Mouse (Mus musculus) heart, postnatal 0 days (tissue): ENCODE measurements around the gene Narfl.

ENCODE experiments used
- CTCF ChIP-seq: IDR thresholded peaks from 2 replicates; pipeline ENCODE4 v1.5.1; 2016; ENCODE audit warnings: antibody characterized with exemption, control low read depth, low read depth
- EP300 ChIP-seq: IDR thresholded peaks from 2 replicates; pipeline ENCODE4 v1.6.1; 2016; ENCODE audit warnings: antibody characterized with exemption, low read depth

- TF ChIP-seq CTCF (no peak), EP300 (no peak)
Measured at GRCm38 (mm10) chr17:25775318-25776062, 1.9 kb downstream of the Narfl start.
